Mouse (Mus musculus): ENCODE results near the gene Gm49383. TPM values are rescaled to one million over a fixed set of nuclear protein-coding genes. Genes with fewer than 3 reads are reported as not detected.

Gm49383 gene
- polyA plus RNA-seq, 1 experiment from 2014 or later, result 13.6 TPM

GRCm38 (mm10) chr12:69139201-69139600 lies 57.7 kb downstream of the Gm49383 start:
- Histone ChIP-seq H3K27ac (ENCODE audit: low read depth, low read length) (no peak overlapping the region), H3K4me1 (ENCODE audit: control insufficient read depth, insufficient read depth, low read depth, low read length) (no peaks in the 10 kb centered on the region), H3K27me3 (replicated peaks; ENCODE audit: control insufficient read depth, insufficient read depth, low read length) (no peaks in the 10 kb centered on the region), H3K36me3 (ENCODE audit: control insufficient read depth, insufficient read depth, low read length) (no peaks in the 10 kb centered on the region), H3K4me3 (ENCODE audit: low read length) (no peak overlapping the region), H3K9me3 (ENCODE audit: control insufficient read depth, low read length) (no peaks in the 10 kb centered on the region), H3K9ac (ENCODE audit: low read depth, low read length) (no peak overlapping the region), H3K4me2 (ENCODE audit: low read length) (no peak overlapping the region)
- no peak for ATAC-seq
- WGBS, result 85% methylated on average over 3 of the region's 3 CpGs

Small RNA genes within 50 kb of the gene (microRNA-seq; reads per million reads assigned to microRNA genes)
- gene Gm47287 (not detected), gene Gm47295 (not detected)

Other genes with a start within 250 kb of the Gm49383 start
- 877 and 882 TPM in 2 replicates for gene Rps29, start 37.9 kb downstream of the Gm49383 start, polyA plus RNA-seq (2015; fragmentation: Nextera tagmentation; extraction: Ambion mirVana)
- gene Lrr1, start 28.3 kb downstream of the Gm49383 start, polyA plus RNA-seq (2015; fragmentation: Nextera tagmentation; extraction: Ambion mirVana), result 4.7 and 5.6 TPM in 2 replicates
- gene Rpl36al, start 13.0 kb downstream of the Gm49383 start, polyA plus RNA-seq (2015; fragmentation: Nextera tagmentation; extraction: Ambion mirVana), result 296 and 328 TPM in 2 replicates
- 31.4 and 35.8 TPM in 2 replicates for gene Mgat2, start 12.9 kb downstream of the Gm49383 start, polyA plus RNA-seq (2015; fragmentation: Nextera tagmentation; extraction: Ambion mirVana)
- gene Dnaaf2, start 1.3 kb upstream of the Gm49383 start, polyA plus RNA-seq (2015; fragmentation: Nextera tagmentation; extraction: Ambion mirVana), result 6.8 and 7.1 TPM in 2 replicates
- 10.8 and 11.6 TPM in 2 replicates for gene Gm49384, start 7.2 kb upstream of the Gm49383 start, polyA plus RNA-seq (2015; fragmentation: Nextera tagmentation; extraction: Ambion mirVana)
- 4.4 and 5.1 TPM in 2 replicates for gene Pole2, start 31.1 kb upstream of the Gm49383 start, polyA plus RNA-seq (2015; fragmentation: Nextera tagmentation; extraction: Ambion mirVana)
- gene Klhdc1, start 44.1 kb upstream of the Gm49383 start, polyA plus RNA-seq (2015; fragmentation: Nextera tagmentation; extraction: Ambion mirVana), result 13.0 and 17.2 TPM in 2 replicates
- gene Klhdc2, start 99.6 kb upstream of the Gm49383 start, polyA plus RNA-seq (2015; fragmentation: Nextera tagmentation; extraction: Ambion mirVana), result 246 and 255 TPM in 2 replicates
- 82.4 and 85.0 TPM in 2 replicates for gene Nemf, start 160.1 kb upstream of the Gm49383 start, polyA plus RNA-seq (2015; fragmentation: Nextera tagmentation; extraction: Ambion mirVana)
- gene Arf6, start 175.0 kb upstream of the Gm49383 start, polyA plus RNA-seq (2015; fragmentation: Nextera tagmentation; extraction: Ambion mirVana), result 20.7 and 21.8 TPM in 2 replicates
- 0.56 and 0.66 TPM in 2 replicates for gene Gm9887, start 175.4 kb upstream of the Gm49383 start, polyA plus RNA-seq (2015; fragmentation: Nextera tagmentation; extraction: Ambion mirVana)

Data from hindbrain, embryonic 16.5 days (tissue).